Mouse (Mus musculus) ES-Bruce4 (cell line): Measurements from ENCODE around the gene Cdkl4.

Experiments
- CTCF ChIP-seq: IDR thresholded peaks from one replicate; pipeline ENCODE4 v1.8.1; 2011; ENCODE audit warnings: low read depth, low read length
- POLR2A ChIP-seq: IDR thresholded peaks from one replicate; pipeline ENCODE4 v1.8.1; 2011; ENCODE audit warnings: low read length; ENCODE audit not compliant: insufficient read depth

DNA sequence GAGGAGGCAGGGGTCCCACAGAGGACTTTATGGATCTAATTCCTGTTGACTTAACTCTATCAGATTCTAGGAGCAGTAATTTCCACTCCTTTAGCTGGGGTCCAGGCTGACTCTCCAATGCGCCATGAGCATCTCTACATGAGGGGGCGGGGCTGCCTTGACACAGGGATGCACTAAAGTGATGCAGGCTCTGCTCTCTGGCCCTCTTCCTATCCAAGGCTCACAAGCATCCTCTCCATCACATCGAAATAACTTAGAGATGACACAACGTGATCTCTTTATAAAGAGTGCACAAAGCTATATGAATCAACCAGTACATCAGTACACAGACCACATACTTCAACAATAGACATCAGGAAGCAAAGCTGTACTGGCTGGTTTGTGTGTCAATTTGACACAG, 6.2 kb downstream of the Cdkl4 start:
- TF ChIP-seq CTCF (no peak), POLR2A (no peak)
